Mouse (Mus musculus): ENCODE results near the gene Rrh.

Gene Rrh

DNA sequence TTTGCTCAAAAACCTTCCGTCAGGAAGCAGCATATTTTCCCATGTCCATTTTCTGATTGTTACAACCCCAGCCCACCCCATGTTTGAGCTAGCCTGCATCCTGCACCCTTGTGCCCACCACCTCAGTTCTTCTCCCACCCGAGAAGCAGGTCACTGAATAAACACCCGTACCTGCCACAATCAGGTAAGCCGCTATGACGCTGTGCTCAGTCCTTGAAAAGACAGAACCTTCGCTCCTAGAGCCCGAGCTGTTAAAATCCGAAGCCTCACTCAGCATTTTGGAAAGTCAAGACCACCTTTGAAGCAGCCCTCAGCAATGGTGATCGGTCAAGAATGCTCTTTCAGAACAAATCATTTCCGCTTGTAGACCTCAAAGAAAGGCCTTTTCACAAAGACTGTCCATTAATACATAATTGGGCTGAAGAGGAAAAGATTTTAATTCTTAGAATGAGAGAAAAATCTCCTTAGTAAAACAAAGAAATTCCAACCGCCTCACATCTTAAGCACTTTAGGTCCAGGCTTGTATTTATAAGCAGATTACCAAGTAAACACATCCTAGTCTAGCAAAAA is at the start of gene Rrh:
TSS of gene Rrh (minus strand) at position 382 of the 570 bp plus-strand sequence.
- DNase-seq: no peak

DNA sequence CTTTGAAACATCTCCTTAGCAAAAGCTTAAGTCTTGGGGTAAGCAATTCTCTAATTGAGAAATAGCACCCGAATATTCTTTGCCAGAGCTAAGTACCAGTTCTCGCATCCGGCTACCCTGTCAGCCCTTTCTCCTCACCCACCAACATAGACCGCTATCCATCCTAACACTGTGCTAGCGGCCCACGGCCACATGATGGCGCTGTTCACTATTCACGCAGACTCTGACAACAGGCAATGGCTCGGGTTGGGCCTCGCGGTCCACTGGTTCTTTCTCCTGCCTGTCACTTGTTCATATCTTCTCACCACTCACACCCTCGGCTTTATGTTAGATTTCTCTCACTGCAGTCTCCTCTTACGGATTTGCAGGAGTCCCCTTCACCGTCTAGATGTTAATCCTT is 41.3 kb upstream of the Rrh start:
- peak; percentile 58 for DNase-seq

GRCm38 (mm10) chr3:129862592-129862991 is 40.2 kb upstream of the Rrh start:
- DNase-seq: no peak

GRCm38 (mm10) chr3:129846846-129847245 is 24.5 kb upstream of the Rrh start:
- no peak for DNase-seq

DNA sequence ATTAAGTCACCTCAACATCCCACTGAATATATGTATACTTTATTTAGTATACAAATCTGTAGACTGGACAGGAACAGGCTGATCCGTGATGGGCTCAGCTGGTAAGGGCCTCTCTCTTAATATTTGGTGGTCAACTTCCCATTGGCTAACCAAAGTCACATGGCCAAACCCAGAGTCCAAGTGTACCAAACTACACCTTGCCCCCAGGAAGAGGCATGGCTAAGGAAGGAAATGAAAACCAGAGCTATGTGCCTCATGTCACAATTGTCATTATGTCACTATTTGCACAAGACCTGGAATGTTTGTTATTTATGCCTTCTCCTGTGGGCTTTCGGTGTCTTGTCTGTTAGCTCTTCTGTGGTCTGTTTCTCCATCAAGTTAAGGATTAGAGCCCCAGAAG is 23.5 kb upstream of the Rrh start:
- no peak for DNase-seq

DNA sequence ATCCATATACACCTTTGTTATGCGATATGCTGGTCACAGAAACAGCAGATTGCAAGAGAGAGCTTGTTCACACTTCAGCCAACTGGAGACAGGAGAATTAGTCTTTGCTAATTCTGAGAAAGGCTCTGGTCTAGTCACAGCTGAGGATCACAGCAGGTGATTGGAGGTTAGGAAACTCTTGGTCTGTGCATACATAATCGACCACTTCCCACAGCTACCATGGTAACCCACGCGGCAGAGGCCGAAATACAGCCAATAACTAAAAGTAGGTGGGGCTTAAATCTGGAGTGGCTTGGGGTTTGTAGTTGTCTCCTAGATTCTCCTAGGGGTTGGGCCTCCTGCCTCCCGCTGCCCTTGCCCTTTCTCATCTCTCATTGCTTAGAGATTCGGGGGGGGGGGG is 15.6 kb upstream of the Rrh start:
- DNase-seq: peak; percentile 14

- DNase-seq: no peak
Observed at GRCm38 (mm10) chr3:129836965-129837364, 14.6 kb upstream of the Rrh start.

GRCm38 (mm10) chr3:129836051-129836697 is 13.8 kb upstream of the Rrh start:
- DNase-seq: peak; percentile 35

- DNase-seq: no peak
Observed at GRCm38 (mm10) chr3:129835388-129835934, 13.1 kb upstream of the Rrh start, which contains the start of gene Cfi. Gene Cfi, plus strand, starts transcription at chr3:129835884.

DNA sequence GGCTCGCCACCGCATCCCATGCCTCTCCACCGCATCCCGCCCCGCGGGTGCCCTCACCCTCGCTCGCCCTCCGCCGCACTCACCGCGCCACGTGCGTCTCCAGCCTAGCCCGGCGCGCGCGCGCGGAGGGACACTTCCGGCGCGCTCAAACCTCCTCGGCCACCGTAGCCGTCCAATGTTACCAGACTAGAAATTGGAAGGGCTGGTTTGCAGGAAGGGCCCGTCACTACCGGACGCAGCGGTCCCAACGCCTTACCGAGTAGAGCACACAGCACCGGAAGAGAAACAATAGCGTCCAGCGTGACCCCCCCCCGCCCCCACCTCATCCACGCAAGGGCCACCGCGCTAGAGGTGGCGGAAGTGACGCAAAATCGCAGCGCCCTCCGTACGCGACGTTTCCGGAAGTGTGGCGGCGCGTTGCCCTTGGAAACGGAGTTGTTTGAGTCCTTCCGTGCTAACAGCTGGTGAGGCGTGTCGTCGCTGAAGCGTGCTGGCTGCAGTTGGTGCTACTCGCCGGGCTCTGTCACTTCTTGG is 8.7 kb upstream of the Rrh start, which contains the start of gene Gar1:
TSS of gene Gar1 (minus strand) at position 362 of the 534 bp plus-strand sequence.
- DNase-seq: peak; percentile 92

DNA sequence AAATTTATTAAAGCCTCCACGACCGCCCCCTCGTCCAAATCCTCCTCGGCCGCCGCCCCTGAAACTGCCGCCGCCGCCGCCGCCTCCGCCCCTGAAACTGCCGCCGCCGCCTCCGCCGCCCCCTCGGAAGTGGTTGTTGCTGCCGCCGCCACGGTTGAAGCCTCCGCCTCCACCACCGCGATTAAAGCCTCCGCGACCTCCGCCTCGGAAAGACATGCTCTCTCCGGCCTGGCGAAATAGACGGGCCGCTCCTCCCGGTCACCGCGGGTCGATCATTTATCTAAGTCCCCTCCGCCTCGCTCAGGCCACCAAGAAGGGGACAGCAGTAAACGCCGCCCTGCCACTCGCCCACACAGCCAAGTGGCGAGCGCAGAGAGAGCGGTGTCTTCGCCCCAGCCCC is 8.2 kb upstream of the Rrh start:
- DNase-seq: peak; percentile 58

DNA sequence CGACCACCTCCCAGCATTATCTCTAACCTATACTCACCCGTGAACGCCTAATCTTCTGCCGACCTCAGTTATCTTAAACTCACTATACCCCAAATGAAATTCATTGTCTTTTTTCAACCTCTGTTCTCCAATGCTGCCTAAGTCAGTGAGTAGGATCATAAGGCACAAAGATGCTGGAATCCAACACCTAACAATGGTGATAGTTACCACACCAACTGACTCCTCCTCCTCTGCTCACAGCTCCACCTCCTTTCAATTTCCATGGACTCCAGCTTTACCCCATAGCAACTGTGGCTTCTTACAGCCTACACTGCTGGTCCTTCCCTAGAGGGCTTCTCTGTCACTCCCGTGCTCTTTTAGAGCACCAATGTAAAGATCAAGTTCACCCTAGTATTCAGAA is 5.3 kb upstream of the Rrh start:
- no peak for DNase-seq

- DNase-seq: no peak
Observed at GRCm38 (mm10) chr3:129826691-129827090, 4.3 kb upstream of the Rrh start.

- DNase-seq: no peak
Observed at GRCm38 (mm10) chr3:129824891-129825290, 2.5 kb upstream of the Rrh start.

GRCm38 (mm10) chr3:129824146-129824545 is 1.8 kb upstream of the Rrh start:
- no peak for DNase-seq

DNA sequence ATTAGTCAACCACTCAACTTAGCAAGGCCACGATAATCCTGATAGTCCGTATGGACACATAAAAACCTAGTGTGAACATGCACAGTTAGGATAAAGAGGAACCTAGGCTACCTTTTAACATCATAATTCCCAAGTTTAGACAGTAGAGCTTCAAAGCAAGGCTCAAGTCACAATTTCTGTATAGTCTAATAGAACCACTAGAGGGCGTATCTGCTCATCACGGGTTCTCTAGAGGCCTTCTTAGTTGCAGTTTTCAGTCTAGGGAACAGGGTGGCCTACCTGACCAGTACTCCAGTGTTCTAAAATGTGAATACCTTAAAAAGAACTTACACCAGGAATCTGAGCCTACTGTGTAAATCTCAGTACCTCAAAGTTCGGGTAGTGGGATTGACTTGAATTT is 906 bp upstream of the Rrh start:
- DNase-seq: no peak

- no peak for DNase-seq
Observed at GRCm38 (mm10) chr3:129821736-129822135, 651 bp downstream of the Rrh start.

DNA sequence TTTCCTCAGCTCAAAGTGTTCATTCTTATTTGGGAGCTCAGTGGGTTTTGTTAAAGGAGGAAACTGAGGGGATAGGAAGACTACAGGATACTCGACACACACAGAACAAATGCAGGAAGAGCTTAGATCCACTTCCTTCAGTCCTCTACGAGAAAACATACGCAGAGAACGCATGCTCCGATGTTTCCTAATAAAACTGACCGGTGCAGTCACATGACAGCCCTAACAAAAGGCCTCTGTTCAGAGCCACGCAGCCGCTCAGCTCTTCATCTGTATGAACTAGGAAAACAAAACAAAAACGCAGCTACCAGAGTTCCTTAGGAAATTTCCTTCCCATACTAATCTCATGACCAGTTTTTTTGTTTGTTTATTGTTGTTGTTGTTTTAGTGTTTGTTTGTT is 1.5 kb downstream of the Rrh start:
- DNase-seq: no peak

DNA sequence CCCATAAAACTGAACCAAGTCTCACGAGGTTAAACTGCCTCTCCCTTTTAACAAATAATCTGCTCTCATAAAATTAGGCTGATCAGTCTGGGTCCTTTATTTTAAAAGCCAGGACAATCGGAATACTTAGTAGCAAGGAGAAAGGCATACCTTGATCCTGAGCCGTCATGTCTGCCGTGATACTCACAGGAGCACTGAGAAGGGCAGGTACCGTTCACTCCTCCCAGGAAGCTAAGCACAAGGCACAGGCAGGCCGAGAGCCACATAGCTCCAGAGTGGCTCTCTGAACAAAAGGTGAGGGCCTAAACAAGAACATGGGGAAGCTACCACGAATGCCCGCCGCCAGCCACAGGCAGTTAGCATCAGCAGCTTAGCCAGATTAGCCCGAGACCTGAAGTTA is 18.6 kb downstream of the Rrh start, which contains the start of gene Lrit3:
TSS of gene Lrit3 (minus strand) at position 266 of the 400 bp plus-strand sequence.
- DNase-seq: no peak

- no peak for DNase-seq
Observed at GRCm38 (mm10) chr3:129799011-129799410, 23.4 kb downstream of the Rrh start.

DNA sequence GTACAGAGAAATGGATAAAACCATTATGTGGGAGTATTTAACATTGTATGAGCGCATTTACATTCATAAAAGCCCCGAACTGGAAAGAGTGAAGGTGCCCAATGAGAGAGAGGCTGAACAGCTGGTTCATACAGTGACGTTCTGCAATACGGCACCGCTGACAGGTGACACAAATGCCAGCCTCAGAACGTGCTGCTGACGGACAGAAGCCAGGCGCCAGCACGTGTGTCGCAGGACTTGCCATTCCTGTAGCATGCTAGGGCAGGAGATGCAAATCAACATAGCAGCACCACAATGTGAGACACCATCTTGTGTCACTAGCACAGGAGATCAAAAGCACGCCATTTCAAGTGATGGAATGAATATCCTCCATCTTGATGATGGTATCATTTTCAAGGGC is 23.8 kb downstream of the Rrh start:
- no peak for DNase-seq

DNA sequence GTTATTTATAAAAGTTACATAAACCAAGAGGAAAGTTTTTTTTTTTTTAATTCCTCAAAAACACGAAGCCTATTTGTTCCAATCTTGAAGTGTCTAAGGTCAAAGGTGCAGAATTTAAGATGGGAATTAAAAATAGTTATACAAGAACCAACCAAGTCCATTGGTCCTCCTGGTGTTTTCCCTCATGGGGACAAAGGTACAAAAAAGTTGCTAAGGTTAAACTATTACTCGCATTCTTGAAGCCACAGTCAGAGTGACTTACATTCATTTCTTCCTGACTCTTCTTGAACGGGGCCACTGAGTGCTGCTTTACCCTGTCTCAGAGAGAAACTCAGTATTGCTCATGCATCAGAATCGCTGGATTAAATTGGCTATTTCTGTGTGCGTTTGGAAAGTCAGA is 25.0 kb downstream of the Rrh start:
- DNase-seq: no peak

- no peak for DNase-seq
Observed at GRCm38 (mm10) chr3:129793801-129794200, 28.6 kb downstream of the Rrh start.

GRCm38 (mm10) chr3:129782746-129783145 is 39.6 kb downstream of the Rrh start:
- no peak for DNase-seq
